Mouse (Mus musculus) lung, postnatal 25 days (tissue): ENCODE data around the gene Gtpbp10.

Experiments
- DNase-seq: peaks from one replicate; pipeline ENCODE4 v3.0.0; 2022; ENCODE audit warnings: low spot score

Gtpbp10 gene

GRCm38 (mm10) chr5:5496393-5496792 is 62.9 kb downstream of the Gtpbp10 start:
- no peak for DNase-seq

- peak; percentile 27 for DNase-seq
These were observed 64.3 kb downstream of the Gtpbp10 start for GRCm38 (mm10) chr5:5495042-5495441.

- peak; percentile 39 for DNase-seq
These were observed 64.9 kb downstream of the Gtpbp10 start for GRCm38 (mm10) chr5:5494269-5495005.

GRCm38 (mm10) chr5:5492163-5492562 is 67.2 kb downstream of the Gtpbp10 start:
- DNase-seq, result no peak
